Mouse (Mus musculus) ES-E14 (cell line): ENCODE measurements at regions not wholly inside any gene's neighbourhood (a gene's known extent, or its start where the extent isn't known, plus 50 kb on each side); places are given as distances from the start of the nearest gene placed in this dataset.

Source experiments
- CHD2 ChIP-seq: IDR thresholded peaks from 2 replicates; pipeline ENCODE4 v1.6.1; 2014; ENCODE audit warnings: mild to moderate bottlenecking, low read depth, low read length, inconsistent platforms
- HCFC1 ChIP-seq: IDR thresholded peaks from 2 replicates; pipeline ENCODE4 v1.6.1; 2012; ENCODE audit warnings: low read length, inconsistent platforms, borderline replicate concordance; ENCODE audit not compliant: insufficient read depth
- MAFK ChIP-seq: IDR thresholded peaks from 2 replicates; pipeline ENCODE4 v1.6.1; 2014; ENCODE audit warnings: mild to moderate bottlenecking, low read depth, low read length, inconsistent platforms; ENCODE audit not compliant: insufficient read depth
- ZC3H11A ChIP-seq: IDR thresholded peaks from 2 replicates; pipeline ENCODE4 v1.6.1; 2012; ENCODE audit warnings: low read depth, mild to moderate bottlenecking, inconsistent platforms, low read length, borderline replicate concordance
- ZNF384 ChIP-seq: IDR thresholded peaks from 2 replicates; pipeline ENCODE4 v1.6.1; 2012; ENCODE audit warnings: low read depth, low read length, inconsistent platforms

DNA sequence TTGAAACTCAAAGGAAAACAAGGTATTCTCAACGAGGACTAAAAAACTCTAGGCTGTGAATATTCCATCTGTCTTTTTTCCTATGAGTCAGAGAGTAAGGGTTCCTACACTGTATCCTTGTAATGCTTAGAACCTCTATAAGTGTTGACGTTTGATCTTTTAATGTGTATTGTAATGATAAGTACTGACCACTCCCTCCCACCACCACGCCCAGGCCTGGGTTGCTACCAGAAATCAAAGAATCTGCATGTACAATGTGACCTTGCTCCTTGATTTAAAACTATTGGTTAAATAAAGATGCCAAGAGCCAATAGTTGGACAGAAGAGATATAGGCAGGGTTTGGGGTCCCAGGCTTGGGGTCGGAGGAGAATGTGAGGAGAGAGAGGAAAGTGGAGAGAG lies 66.2 kb upstream of the Man2a1 start:
- TF ChIP-seq MAFK (no peak), ZC3H11A (no peak), HCFC1 (no peak), ZNF384 (no peak), CHD2 (no peak)
